Mouse (Mus musculus): ENCODE results near the gene Cdhr1.

The Cdhr1 gene

DNA sequence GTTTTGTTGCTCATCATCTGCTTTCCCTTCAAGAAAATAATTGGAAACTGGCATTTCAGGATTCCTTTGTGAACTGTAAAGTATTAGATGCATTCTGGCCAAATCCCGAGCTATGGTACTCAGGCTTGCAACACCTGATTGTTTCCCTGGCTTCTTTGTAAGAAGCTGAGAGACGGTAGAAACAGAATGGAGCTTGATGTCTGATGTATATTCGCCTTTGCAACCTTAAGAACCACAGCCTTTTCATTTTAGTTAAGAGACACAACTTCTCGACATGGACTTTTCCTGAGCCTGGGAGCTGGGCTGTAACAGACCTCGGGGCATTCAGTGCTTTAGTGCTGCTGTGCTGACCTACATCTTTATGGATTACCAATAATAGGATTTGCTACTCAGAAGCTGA is 30.5 kb downstream of the Cdhr1 start, which contains the start of gene Lrit2:
TSS of gene Lrit2 (plus strand) at position 301 of the 400 bp plus-strand sequence.
- DNase-seq, result no peak

DNA sequence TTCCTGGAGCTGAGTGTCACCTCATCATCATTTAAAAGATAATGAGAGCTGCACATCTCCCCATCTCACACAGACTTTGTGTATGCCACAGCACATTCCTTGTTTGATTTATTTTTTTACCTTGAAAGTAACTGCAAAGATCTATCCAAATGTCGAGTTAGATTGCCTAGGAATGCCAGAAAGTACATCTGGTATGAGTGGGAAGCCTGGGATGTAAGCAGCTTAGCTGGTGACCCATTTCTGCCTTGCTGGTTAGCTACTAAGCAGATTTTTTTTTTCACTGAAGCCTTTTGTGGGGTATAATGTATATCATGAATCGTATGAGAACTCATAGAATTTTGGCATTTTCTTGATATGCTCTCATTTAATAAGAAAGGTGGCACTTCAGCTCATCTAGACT is 31.5 kb downstream of the Cdhr1 start:
- DNase-seq, result no peak

DNA sequence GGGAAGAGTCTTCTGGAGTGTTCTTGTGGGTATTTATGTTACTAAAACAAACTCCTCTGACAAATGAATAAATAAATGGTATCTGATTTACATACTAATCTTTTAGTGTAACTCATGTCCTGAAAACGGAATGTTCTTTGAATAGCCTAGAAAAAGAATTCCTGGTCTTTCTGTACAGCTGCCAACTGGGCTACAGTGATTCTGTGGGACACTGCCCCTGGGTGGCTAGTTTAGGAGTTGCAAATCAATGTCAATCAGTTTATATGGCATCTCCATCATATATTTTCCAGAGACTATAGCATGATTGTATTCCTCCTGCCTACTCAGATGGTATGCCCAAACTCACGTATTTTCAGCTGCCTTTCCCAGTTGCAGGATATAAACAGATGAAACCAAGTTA is 33.3 kb downstream of the Cdhr1 start:
- peak in 1 of 2 experiments; percentile 12 for DNase-seq

DNA sequence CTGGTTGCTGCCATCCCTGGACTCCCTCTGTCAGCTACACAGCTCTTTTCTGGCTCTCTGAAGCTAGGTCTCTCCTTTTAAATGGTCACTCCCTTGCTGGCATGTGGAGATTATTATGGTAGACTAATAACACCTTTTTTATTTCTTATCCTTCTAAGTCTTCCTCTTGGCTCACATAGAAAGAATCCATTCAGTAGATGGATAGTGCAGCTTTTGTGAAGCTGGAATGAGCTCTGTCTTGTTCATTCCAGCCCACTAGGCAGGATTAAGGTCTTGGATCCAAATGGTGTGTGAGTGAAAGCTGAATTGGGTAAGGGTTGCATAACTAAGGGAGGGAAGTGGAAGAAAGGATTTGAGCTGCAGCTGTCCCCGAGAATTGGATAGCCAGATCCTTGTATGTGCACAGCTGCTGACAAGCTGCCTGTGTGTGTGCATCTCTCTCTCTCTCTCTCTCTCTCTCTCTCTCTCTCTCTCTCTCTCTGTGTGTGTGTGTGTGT is 49.2 kb downstream of the Cdhr1 start, which contains the start of gene Rgr:
TSS of gene Rgr (minus strand) at position 51 of the 497 bp plus-strand sequence.
- no peak for DNase-seq

DNA sequence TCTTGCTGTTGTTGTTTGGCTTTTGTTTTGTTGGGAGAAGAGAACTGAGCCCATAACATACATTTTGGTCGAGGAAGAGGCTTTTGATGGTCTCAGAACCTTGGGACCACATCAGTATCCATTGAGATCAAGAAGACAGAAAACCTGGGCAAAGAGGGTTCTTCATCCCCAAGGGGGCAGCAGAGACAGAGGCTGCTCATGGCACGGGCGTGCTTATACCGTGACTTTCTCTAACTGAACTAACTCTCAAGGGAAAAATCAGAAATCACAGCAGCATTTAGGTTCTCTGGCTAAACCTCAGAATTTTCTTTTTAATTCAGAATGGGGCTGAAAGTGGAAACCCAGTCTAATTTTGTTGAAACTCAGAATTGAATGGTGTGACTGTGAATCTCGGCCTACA is 63.7 kb downstream of the Cdhr1 start:
- DNase-seq, result no peak

DNA sequence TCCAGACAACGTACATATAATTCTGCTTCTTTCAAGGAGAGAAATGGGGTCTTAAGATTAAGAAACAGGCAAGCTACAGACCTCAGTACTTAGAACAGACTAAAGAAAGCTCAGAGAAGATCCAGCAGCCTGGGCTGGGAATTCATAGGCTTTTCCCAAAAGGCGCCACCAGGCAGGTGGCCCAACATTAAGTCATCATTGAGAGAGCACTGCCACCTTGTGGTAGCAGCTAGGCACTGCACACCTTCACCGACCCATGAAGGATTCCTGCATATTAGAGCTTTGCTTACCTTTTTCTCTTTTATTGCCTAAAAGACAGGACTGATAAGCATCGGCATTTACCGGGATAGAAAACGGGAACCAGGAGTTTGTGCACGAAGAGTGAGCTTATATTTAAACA is 64.9 kb downstream of the Cdhr1 start:
- peak; percentile 90 to 91 for DNase-seq

DNA sequence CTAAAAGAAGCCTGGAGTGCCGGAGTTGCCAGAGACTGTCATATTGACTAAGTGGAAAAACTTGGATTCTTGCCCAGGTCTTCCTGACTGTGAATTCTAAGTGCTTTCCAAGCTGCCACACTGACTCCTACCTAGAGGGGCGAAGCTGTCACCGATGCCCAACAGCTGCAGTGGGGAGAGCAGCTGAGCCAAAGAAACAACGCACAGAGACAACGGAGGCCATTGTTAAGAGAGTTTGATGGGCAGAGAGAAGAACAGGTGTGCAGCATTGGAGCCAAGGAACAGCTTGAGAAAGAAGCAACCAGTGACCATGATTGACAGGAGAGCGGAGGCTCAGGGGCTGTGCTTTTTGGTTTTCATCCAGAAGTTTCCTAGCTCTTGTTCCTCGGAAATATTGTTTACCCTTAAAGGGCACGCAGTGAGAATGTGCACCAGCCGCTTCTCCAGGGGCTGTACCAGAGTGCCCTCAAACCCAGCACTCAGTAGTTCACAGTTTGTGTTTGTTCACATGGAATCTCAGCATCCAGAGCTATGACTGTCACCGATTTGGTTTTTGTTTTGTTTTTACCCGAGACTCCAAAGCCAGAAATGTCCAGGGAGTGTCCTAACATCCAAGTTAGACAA is 65.6 kb downstream of the Cdhr1 start:
- peak; percentile 28 to 43 for DNase-seq

DNA sequence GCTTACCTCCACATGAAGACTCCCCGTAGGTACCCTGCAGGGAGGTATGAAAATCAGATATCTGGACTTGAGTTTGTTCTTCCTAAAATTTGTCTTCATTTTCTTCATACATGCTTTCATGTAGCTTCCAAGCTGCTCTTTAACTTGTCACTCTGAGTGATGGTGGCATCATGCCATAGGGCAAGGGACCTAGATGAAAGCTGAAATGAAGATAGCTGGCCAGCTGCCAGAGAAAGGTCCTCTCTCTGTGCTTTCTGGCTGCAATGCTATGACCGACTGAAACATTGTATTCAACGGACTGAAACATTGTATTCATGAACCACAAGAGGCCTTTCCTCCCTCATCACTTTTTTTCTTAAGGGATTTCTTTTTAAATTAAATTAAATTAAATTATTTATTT is 69.6 kb downstream of the Cdhr1 start:
- peak; percentile 59 to 70 for DNase-seq

DNA sequence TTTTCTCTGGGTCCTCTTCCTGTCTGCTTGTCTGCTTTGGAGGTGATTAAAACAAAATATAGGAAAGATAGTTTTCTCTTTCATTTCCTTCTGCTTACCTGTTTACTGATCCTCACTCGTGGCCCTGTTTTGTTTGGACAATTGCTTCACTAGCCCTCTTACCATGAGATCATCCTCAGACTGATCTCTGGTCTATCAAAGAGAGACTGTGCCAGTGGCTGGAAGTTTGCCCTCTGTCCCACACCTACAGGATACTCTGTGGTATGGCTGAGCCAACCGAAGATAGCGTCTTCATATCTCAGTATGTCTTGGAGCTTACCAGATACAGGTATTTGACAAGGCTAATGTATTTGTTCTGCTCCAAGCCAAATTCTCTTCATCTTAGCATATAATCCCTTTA is 70.2 kb downstream of the Cdhr1 start:
- DNase-seq, result no peak
